Mouse (Mus musculus) liver, postnatal 0 days (tissue): Measurements from ENCODE around the gene Rbbp5.

Source experiments
- CTCF ChIP-seq: sonication (generic); IDR thresholded peaks from 2 replicates; pipeline ENCODE4 v1.5.1; 2016; ENCODE audit warnings: antibody characterized with exemption, low read depth
- EP300 ChIP-seq: IDR thresholded peaks from 2 replicates; pipeline ENCODE4 v1.6.1; 2016; ENCODE audit warnings: antibody characterized with exemption, low read depth, mild to moderate bottlenecking

- TF ChIP-seq CTCF (peak; percentile 37), EP300 (no peak)
Measured at GRCm38 (mm10) chr1:132469519-132469918, 7.6 kb upstream of the Rbbp5 start.
